Mouse (Mus musculus) brown adipose tissue, adult 24 weeks (tissue): ENCODE measurements around the gene Lhfpl5. TPM values are rescaled to one million over a fixed set of nuclear protein-coding genes. Genes with fewer than 3 reads are reported as not detected.

ENCODE experiments used
- H3K27ac ChIP-seq: fragments of 200-500 bp; replicated peaks from 2 replicates; pipeline ENCODE4 v1.5.1; 2012; ENCODE audit warnings: low read depth, mild to moderate bottlenecking, low read length
- H3K4me1 ChIP-seq: fragments of 200-500 bp; 2 replicates; pipeline ENCODE4 v1.6.1; 2012; ENCODE audit warnings: low read length, mixed read lengths; ENCODE audit not compliant: control insufficient read depth, insufficient read depth, insufficient read length
- H3K4me3 ChIP-seq: fragments of 200-500 bp; 2 replicates; pipeline ENCODE4 v1.5.1; 2012; ENCODE audit warnings: low read depth, mild to moderate bottlenecking, low read length, moderate library complexity; ENCODE audit not compliant: insufficient read depth
- polyA plus RNA-seq: library from polyadenylated mRNA; stranded (reverse); fragments of >200 nt; gene quantifications from 2 replicates; pipeline ENCODE4 v1.2.4, GENCODE M21; 2012; ENCODE audit not compliant: missing spikeins, insufficient read depth, insufficient read length

Gene Lhfpl5
- polyA plus RNA-seq, 1 experiment, result not detected

- Histone ChIP-seq H3K27ac (no peak overlapping the region), H3K4me3 (no peak overlapping the region), H3K4me1 (no peaks in the 10 kb centered on the region)
These were observed 18.5 kb downstream of the Lhfpl5 start for GRCm38 (mm10) chr17:28593965-28594364.

- Histone ChIP-seq H3K4me1 (no peaks in the 10 kb centered on the region), H3K4me3 (no peak overlapping the region), H3K27ac (no peak overlapping the region)
These were observed 25.3 kb downstream of the Lhfpl5 start for GRCm38 (mm10) chr17:28600780-28601179.

- H3K4me1 ChIP-seq, result no peaks in the 10 kb centered on the region
- no peak overlapping the region for H3K27ac ChIP-seq
These were observed 26.3 kb downstream of the Lhfpl5 start for GRCm38 (mm10) chr17:28601557-28602250.

GRCm38 (mm10) chr17:28609543-28609942 is 34.1 kb downstream of the Lhfpl5 start:
- H3K4me3 ChIP-seq, result no peak overlapping the region

More at GRCm38 (mm10) chr17:28601557-28602250, 26.3 kb downstream of the Lhfpl5 start:
- no peak overlapping the region for H3K4me3 ChIP-seq

GRCm38 (mm10) chr17:28612603-28613002 is 37.2 kb downstream of the Lhfpl5 start:
- Histone ChIP-seq H3K4me1 (peaks cover under 1% of the 10 kb centered on the region; the same call in 1 of the 2 replicates), H3K27ac (no peak overlapping the region), H3K4me3 (no peak overlapping the region)

More at GRCm38 (mm10) chr17:28609543-28609942, 34.1 kb downstream of the Lhfpl5 start:
- H3K4me1 ChIP-seq, result no peaks in the 10 kb centered on the region
- no peak overlapping the region for H3K27ac ChIP-seq

- Histone ChIP-seq H3K27ac (no peak overlapping the region), H3K4me1 (peaks cover 2% of the 10 kb centered on the region; the same call in 1 of the 2 replicates), H3K4me3 (no peak overlapping the region)
These were observed 37.7 kb downstream of the Lhfpl5 start for GRCm38 (mm10) chr17:28613096-28613495.

DNA sequence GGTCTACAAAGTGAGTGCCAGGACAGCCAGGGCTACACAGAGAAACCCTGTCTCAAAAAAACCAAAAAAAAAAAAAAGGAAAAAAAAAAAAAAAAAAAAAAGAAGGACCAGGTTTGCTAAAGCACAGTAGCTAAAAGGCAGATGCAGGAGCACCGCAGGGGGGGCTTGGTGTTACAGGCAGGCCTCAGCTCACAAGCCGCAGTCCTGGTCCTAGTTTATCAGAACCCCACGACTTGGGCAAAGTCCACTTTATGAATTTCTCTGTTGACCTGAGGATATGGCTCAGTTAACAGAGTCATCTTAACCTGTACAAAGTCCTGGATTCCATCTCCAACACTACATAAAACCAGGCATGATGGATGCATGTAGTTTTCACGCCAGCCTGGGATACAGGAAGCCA is 39.9 kb downstream of the Lhfpl5 start:
- no peak overlapping the region for H3K4me3 ChIP-seq
- H3K27ac ChIP-seq, result no peak overlapping the region
- H3K4me1 ChIP-seq, result peaks cover 2% of the 10 kb centered on the region; the same call in 1 of the 2 replicates

GRCm38 (mm10) chr17:28617636-28618035 is 42.2 kb downstream of the Lhfpl5 start:
- Histone ChIP-seq H3K27ac (no peak overlapping the region), H3K4me1 (peaks cover 12% of the 10 kb centered on the region), H3K4me3 (no peak overlapping the region)

- Histone ChIP-seq H3K4me3 (no peak overlapping the region), H3K27ac (no peak overlapping the region), H3K4me1 (peaks cover 12% of the 10 kb centered on the region)
These were observed 42.7 kb downstream of the Lhfpl5 start for GRCm38 (mm10) chr17:28618124-28618523.

- H3K4me1 ChIP-seq, result peaks cover 12% of the 10 kb centered on the region
- no peak overlapping the region for H3K4me3 ChIP-seq
- no peak overlapping the region for H3K27ac ChIP-seq
These were observed 43.3 kb downstream of the Lhfpl5 start for GRCm38 (mm10) chr17:28618775-28619174.

DNA sequence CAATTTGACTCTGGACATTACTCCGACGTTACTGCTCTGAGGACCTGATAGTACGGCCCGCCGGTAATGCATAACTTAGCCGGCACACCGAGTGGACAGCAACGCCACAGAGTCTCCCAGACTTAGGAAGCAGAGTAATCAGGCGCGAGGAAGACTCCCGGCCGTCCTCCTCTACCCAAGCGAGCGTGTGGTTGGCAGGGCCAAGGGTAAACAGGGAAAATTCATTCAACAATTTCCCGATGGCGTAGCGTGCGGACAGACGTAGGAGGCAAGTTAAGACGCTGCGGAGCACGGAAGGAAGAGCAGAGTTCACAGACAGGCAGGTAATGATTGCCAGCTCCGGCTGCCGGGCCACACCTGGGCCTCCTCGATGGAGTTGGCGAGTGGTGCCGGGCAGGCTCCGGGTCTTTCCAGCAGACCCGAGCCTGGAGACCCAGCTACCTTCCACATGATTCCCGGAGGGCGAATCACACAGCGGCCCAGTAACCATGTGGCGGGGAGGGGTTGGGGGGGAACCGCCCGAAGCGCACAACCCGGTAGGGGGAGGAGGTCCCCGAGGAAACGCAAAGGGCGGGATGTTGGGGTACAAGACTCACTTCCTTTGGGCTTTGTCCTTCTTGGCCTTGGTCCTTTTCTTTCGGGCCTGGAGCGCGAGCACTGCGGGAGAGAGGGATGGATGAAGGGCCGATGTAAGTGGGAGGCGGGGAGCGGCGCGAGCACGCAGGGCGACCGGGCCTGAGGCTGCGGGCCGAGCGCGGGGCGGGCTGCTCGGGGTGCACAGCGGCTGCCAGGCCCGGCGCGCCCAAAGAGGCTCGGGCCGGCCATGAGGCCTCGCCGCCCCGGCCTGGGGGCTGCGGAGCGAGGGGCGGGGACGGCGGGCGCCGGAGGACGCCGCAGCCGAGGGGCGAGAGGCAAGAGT is 46.2 kb downstream of the Lhfpl5 start:
- Histone ChIP-seq H3K27ac (peak overlapping the region; percentile 28), H3K4me1 (peaks cover 12% of the 10 kb centered on the region), H3K4me3 (peak overlapping the region; percentile 96)

- Histone ChIP-seq H3K4me3 (peak within 1 kb of the TSS; percentile 96), H3K4me1 (peaks cover 12% of the 10 kb centered on the region), H3K27ac (peak within 1 kb of the TSS; percentile 66)
These were observed 46.9 kb downstream of the Lhfpl5 start, which contains the start of gene Srpk1 for GRCm38 (mm10) chr17:28622300-28622759. Gene Srpk1, minus strand, starts transcription at chr17:28622709.

DNA sequence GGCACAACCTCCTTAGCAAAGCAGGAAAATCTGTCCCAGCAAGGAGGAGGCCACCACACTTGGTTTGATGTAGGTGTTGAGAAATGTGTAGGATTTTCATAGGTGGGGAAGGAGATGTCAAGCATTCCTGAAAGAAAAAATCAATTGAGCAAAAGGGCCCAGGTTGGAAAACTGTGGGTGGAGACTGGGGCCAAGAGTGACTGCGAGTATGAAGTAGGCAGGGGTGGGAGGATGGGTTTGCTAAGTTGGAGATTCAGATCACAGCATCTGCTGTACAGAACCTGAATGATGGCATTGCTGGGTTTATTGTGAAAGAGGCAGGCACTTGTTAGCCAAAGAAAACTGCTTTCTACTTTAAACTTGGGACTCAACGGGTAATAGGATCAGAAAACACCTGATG is 49.4 kb downstream of the Lhfpl5 start:
- H3K4me1 ChIP-seq, result peaks cover 10% of the 10 kb centered on the region; the same call in 1 of the 2 replicates
- no peak overlapping the region for H3K4me3 ChIP-seq
- H3K27ac ChIP-seq, result no peak overlapping the region

GRCm38 (mm10) chr17:28625327-28625726 is 49.9 kb downstream of the Lhfpl5 start:
- no peak overlapping the region for H3K27ac ChIP-seq
- H3K4me1 ChIP-seq, result peaks cover 10% of the 10 kb centered on the region; the same call in 1 of the 2 replicates
- no peak overlapping the region for H3K4me3 ChIP-seq

GRCm38 (mm10) chr17:28626937-28627336 is 51.5 kb downstream of the Lhfpl5 start:
- Histone ChIP-seq H3K4me1 (no peaks in the 10 kb centered on the region), H3K27ac (no peak overlapping the region), H3K4me3 (no peak overlapping the region)
